Mouse (Mus musculus) left cerebral cortex, adult 2 months (tissue): ENCODE results near the gene Selenov. TPM values are rescaled to one million over a fixed set of nuclear protein-coding genes. Genes with fewer than 3 reads are reported as not detected.
A peak's percentile ranks its signal among the peaks of the same experiment; 100 is the strongest.

Source experiments
- DNase-seq, 2 experiments: peaks; one replicate each; pipeline ENCODE4 v3.0.0; 2021 to 2022; ENCODE audit warnings: low spot score in 2 of 2, mixed read lengths in 1 of 2; ENCODE audit errors: extremely low spot score in 1 of 2
- H3K27ac ChIP-seq: fragments of 200-600 bp; 2 replicates; pipeline ENCODE4 v1.8.1; 2022
- H3K4me3 ChIP-seq: fragments of 200-600 bp; 2 replicates; pipeline ENCODE4 v1.8.1; 2022
- CTCF ChIP-seq: fragments of 200-600 bp; IDR thresholded peaks from 2 replicates; pipeline ENCODE4 v1.8.1; 2022; ENCODE audit warnings: antibody characterized with exemption, mild to moderate bottlenecking, moderate library complexity
- intact Hi-C: fragments of 180-260 bp; cut with DNase I; formaldehyde crosslinking; loops from one replicate; pipeline ENCODE4 v1.15.1; 2025
- total RNA-seq, 2 experiments: library from RNA; stranded (reverse); gene quantifications; 2 replicates each; pipeline ENCODE4 v1.2.3; 2021

Gene Selenov
- total RNA-seq, 2 experiments from 2014 or later: 0.79 to 1.1 TPM

GRCm38 (mm10) chr7:28318036-28318435 lies 27.1 kb upstream of the Selenov start:
- DNase-seq: no peak
- intact Hi-C loops: no loop called here
- Histone ChIP-seq H3K4me3 (no peak overlapping the region), H3K27ac (no peak overlapping the region)
- no peak for TF ChIP-seq CTCF

- peak; percentile 99 to 100 for DNase-seq
- intact Hi-C loops: loop anchor here (2.0 kb wide), 1 partner anchor 27 kb away; the partner anchor contains the start of gene Supt5
- Histone ChIP-seq H3K4me3 (peak within 1 kb of the TSS; percentile 70), H3K27ac (peak within 1 kb of the TSS; percentile 82)
- no peak; the same call in 1 of the 2 replicates for TF ChIP-seq CTCF
Observed at GRCm38 (mm10) chr7:28311926-28312543, 21.0 kb upstream of the Selenov start, which contains the start of gene Timm50. Gene Timm50, minus strand, starts transcription at chr7:28312072.

GRCm38 (mm10) chr7:28311151-28311925 lies 20.4 kb upstream of the Selenov start:
- H3K27ac ChIP-seq: peak overlapping the region; percentile 82
- intact Hi-C loops: no loop called here
- no peak for DNase-seq

GRCm38 (mm10) chr7:28309737-28310136 lies 18.8 kb upstream of the Selenov start:
- DNase-seq: no peak
- TF ChIP-seq CTCF: no peak
- Histone ChIP-seq H3K4me3 (no peak overlapping the region), H3K27ac (no peak overlapping the region)
- intact Hi-C loops: no loop called here

More at GRCm38 (mm10) chr7:28311151-28311925, 20.4 kb upstream of the Selenov start:
- no peak for TF ChIP-seq CTCF
- H3K4me3 ChIP-seq: peak overlapping the region; percentile 70

- Histone ChIP-seq H3K27ac (no peak overlapping the region), H3K4me3 (no peak overlapping the region)
- DNase-seq: no peak
- intact Hi-C loops: no loop called here
- no peak for TF ChIP-seq CTCF
Observed at GRCm38 (mm10) chr7:28306216-28306615, 15.2 kb upstream of the Selenov start.

GRCm38 (mm10) chr7:28305641-28306040 lies 14.7 kb upstream of the Selenov start:
- intact Hi-C loops: no loop called here
- H3K27ac ChIP-seq: no peak overlapping the region
- DNase-seq: no peak
- H3K4me3 ChIP-seq: no peak overlapping the region
- no peak for TF ChIP-seq CTCF

GRCm38 (mm10) chr7:28301616-28302433 lies 10.8 kb upstream of the Selenov start, which contains the start of gene Dll3:
Gene Dll3, minus strand, starts transcription at chr7:28302238.
- Histone ChIP-seq H3K4me3 (no peak within 1 kb of the TSS), H3K27ac (no peak within 1 kb of the TSS)
- intact Hi-C loops: no loop called here
- TF ChIP-seq CTCF: peak; percentile 44
- peak in 1 of 2 experiments; percentile 48 for DNase-seq

GRCm38 (mm10) chr7:28298837-28299625 lies 8.0 kb upstream of the Selenov start:
- TF ChIP-seq CTCF: peak; percentile 47
- H3K4me3 ChIP-seq: no peak overlapping the region
- H3K27ac ChIP-seq: no peak overlapping the region
- intact Hi-C loops: loop anchor here (2.0 kb wide), 1 partner anchor 150 kb away; no protein-coding TSS in a partner anchor
- no peak for DNase-seq

GRCm38 (mm10) chr7:28294481-28294880 lies 3.5 kb upstream of the Selenov start:
- H3K27ac ChIP-seq: no peak overlapping the region
- peak overlapping the region; percentile 43 for H3K4me3 ChIP-seq
- peak; percentile 73 to 74 for DNase-seq
- TF ChIP-seq CTCF: no peak
- intact Hi-C loops: no loop called here

- intact Hi-C loops: no loop called here
- no peak for TF ChIP-seq CTCF
- DNase-seq: no peak
- peak overlapping the region; percentile 11; the same call in 1 of the 2 replicates for H3K4me3 ChIP-seq
- H3K27ac ChIP-seq: no peak overlapping the region
Observed at GRCm38 (mm10) chr7:28290165-28290564, 821 bp downstream of the Selenov start.

GRCm38 (mm10) chr7:28280630-28281029 lies 10.4 kb downstream of the Selenov start:
- intact Hi-C loops: no loop called here
- DNase-seq: no peak
- no peak overlapping the region for H3K27ac ChIP-seq
- no peak overlapping the region for H3K4me3 ChIP-seq
- TF ChIP-seq CTCF: no peak
